Mouse (Mus musculus) left cerebral cortex, postnatal 36 days (tissue): ENCODE measurements around the gene Agbl4. TPM values are rescaled to one million over a fixed set of nuclear protein-coding genes. Genes with fewer than 3 reads are reported as not detected.
A peak's percentile ranks its signal among the peaks of the same experiment; 100 is the strongest.
"Not testable (repeated sequence)": the region's sequence is repeated elsewhere in the genome, so short reads cannot be mapped to it uniquely, and the experiment has no call there.

Experiments
- DNase-seq, 2 experiments: peaks; one replicate each; pipeline ENCODE4 v3.0.0; 2021 to 2022; ENCODE audit warnings: low spot score in 2 of 2, mixed read lengths in 1 of 2
- intact Hi-C: fragments of 180-260 bp; cut with DNase I; formaldehyde crosslinking; loops from one replicate; pipeline ENCODE4 v1.15.1; 2025
- total RNA-seq, 2 experiments: library from RNA; stranded (reverse); gene quantifications; 2 replicates each; pipeline ENCODE4 v1.2.3; 2021

Agbl4 gene
- total RNA-seq, 2 experiments from 2014 or later, result 19.3 to 20.4 TPM

DNA sequence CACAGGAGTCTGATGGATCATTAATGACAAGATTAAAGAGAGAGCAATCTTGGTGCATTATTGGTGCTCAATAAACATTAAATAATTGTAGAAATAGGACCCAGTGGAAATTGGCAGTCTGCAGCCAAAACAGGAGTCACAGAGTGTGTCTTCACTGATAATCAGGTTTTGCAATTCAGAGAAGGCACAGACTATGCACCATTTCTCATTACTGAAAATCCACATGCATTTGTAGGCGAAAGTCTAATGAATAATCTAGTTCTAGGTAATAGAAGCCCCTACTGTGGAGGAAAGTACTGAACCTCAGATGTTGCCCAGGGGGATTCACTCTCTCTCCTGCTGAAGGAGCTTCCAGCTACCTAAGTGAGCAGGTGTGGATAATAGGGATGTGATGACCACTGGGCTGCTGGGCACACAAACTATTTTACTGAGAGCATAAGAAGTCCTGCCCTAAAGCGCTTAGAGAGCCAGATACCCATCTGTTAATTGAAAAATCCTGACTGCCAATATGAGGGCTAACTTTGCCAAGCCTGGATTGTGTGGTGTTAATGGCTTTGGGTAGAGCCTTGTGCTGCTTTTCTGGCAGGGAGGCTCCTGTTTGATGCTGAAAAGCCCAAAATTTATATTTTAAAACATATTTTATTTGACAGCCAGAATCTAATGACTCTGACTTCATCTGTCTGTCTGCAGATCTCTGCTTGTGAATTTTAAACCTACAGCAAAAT lies 482.4 kb downstream of the Agbl4 start:
- DNase-seq, result no peak
- intact Hi-C loops, result no loop called here

DNA sequence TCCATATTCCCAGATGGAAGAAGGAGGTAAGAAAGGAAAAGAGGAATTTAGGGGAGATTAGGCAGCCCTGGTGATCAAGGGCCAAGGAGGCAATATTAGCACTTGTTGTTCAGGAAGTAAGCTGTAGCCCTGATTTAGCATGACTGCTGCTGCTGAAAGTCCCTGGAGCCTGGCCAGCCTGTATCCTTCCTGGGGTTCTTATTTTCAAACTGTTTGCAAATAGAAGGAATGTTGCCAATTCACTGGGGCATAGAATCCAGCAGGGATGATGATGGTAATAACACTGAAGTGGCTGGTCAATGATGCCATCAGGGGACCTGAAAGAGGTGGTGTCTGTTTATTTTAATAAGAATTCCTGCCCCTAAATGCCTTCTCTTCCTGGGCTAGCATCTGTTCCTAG lies 518.6 kb downstream of the Agbl4 start:
- intact Hi-C loops, result loop anchor here (10.0 kb wide), 1 partner anchor 99 kb away; no protein-coding TSS in a partner anchor
- DNase-seq, result peak; percentile 25 to 39

GRCm38 (mm10) chr4:110916565-110916964 lies 519.1 kb downstream of the Agbl4 start:
- DNase-seq, result peak; percentile 83 to 90
- intact Hi-C loops, result loop anchor here (10.0 kb wide), 1 partner anchor 98 kb away; no protein-coding TSS in a partner anchor

DNA sequence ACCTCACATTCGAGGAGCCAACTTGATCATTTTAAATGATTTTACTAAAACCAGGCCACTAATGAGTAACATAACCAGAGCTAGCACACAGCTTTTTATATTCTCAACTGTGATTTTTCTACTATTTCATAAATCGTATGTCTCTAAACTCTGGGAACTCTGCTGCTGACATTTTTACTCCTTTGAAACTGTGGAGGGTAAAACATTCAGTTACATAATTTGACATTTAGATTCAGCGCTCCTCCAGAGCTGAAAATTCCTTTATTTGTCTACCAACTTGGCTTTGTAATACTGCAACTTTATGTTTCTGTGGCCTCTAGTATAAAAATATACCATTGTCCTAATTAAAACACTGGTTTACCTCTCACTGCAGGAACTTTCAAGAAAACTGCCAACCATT lies 523.6 kb downstream of the Agbl4 start:
- intact Hi-C loops, result no loop called here
- no peak for DNase-seq

- peak; percentile 6 to 7 for DNase-seq
- intact Hi-C loops, result no loop called here
Observed at GRCm38 (mm10) chr4:111001641-111002040, 604.2 kb downstream of the Agbl4 start.

DNA sequence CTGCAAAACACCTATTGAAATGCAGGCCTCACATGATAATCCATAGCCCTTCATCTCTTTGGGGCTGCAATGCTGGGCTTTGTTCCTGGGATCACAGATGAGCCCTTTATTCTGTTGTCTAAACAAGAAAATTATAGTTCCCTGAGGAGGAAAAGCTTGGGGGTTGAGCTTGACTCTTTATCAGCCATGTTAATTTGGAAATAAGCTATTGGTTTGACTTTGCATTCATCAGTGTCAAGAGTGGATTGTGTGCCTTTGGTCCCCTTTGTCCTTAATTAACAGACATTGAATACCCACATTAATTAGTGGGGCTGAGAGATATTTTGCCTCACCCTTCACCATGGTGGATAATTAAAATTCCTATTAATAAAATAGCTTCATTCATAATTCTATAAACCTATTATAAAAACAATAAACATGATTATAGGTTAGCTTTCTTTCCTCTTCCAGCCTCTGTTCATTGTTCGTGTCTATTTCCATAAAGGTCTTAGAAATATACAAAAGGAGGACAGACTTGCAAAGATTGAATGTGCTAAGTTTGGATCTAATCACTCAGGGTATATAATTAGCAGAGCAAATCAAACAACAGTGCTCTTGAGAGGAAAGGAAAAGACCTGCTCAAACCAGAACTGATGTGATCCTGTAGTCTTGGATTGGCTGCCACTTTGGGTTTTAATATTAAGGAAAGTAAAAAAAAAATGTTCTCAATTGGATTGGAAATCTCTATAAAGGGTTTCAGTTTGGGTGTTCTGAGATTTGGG lies 607.4 kb downstream of the Agbl4 start:
- no peak for DNase-seq
- intact Hi-C loops, result no loop called here

GRCm38 (mm10) chr4:111019376-111019775 lies 621.9 kb downstream of the Agbl4 start:
- intact Hi-C loops, result loop anchor here (10.0 kb wide), 1 partner anchor 105 kb away; no protein-coding TSS in a partner anchor
- peak; percentile 35 to 52 for DNase-seq

GRCm38 (mm10) chr4:111067330-111067729 lies 669.9 kb downstream of the Agbl4 start:
- intact Hi-C loops, result no loop called here

DNA sequence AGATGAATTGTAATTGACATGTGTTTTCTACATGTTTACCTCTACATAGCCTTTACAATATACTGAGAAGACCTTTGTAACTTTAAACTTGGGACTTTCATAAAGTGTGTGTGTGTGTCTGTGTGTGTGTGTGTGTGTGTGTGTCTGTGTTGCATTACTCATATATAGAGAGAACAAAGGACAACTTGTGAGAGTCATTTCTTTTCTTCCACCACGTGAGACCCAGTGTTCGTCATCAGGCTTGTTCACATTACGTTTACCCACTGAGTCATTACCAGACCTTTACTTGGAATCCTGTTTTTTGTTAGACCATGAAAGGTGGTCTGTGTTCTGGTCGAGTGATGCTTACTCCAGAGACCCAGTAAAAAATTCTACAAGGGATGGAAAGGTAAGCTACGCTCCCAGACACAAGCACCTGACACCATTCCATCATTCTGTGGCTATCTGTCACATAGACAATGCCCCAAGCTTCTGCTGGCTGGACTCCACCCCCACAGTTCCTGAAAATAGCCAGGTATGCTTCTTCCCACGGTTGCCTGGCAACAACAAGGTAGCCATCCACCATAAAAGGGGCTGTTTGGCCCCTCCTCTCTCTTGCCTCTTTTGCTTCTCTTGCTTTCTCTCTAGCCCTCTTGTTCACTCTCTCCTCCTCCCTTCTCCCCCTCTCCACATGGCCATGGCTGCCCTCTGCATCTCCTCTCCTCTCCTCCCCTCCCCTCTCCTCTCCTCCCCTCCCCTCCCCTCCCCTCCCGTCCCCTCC lies 676.5 kb downstream of the Agbl4 start:
- intact Hi-C loops, result no loop called here
- no peak for DNase-seq

More at GRCm38 (mm10) chr4:111067330-111067729, 669.9 kb downstream of the Agbl4 start:
- DNase-seq, result no peak

DNA sequence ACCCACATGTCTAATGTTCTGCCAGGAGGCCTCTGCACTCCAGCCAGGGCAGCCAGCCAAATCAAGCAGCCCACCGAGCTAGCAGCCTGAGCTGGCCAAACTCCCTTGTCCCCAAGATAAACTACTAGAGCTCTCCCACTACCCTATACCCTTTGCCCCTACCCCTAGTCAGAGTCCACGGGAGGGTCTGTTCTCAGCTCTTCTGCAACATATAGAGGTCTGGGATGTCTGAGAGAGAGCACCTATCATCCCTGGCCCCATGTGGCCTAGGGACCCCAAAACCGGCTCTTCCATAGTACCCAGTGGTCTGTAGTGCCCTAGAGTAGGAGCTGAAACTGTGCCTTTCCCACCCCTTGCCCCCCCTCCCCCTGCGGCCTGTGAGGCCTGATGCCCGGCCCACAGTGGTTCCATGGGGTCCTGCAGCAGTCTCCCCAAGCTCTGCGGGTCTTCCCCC lies 677.3 kb downstream of the Agbl4 start:
- no peak for DNase-seq
- intact Hi-C loops, result no loop called here

DNA sequence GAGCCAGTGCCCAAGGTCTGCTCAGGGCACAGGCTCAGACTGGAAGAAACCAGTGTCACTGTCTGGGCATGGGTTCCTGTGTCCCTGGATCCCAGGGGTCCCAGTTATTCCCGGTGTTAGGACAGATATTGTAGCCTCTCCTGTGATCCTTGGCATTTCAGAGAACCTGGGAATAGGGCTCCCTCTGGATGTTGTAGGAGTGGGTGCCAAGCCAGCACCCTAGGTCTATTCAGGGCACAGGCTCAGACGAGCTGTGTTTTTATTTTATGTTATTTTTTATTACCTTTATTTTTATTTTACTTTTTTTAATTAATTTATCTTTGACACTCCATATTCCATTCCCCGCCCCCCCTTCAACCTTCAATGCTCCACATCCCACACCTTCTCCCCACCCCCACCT lies 680.3 kb downstream of the Agbl4 start:
- DNase-seq, result no peak
- intact Hi-C loops, result no loop called here

DNA sequence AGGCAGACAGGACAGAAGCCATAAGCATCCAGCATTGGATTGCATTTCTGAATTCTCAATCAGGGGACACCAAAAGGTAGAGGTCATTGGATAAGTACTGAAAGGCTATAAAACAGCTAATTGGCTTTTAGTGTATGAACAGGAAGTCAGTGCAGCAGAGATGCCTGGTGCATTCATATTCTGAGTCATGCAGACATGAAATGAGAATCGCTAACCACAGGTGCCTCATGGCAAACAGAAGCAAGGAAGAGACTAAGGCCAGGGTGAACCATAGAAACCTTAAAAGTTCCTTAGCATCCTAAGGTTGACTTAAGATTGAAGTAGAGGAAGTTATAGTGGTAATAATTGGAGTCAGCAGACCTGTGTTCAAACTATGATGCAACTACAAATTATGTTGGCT lies 687.9 kb downstream of the Agbl4 start:
- no peak for DNase-seq
- intact Hi-C loops, result no loop called here

DNA sequence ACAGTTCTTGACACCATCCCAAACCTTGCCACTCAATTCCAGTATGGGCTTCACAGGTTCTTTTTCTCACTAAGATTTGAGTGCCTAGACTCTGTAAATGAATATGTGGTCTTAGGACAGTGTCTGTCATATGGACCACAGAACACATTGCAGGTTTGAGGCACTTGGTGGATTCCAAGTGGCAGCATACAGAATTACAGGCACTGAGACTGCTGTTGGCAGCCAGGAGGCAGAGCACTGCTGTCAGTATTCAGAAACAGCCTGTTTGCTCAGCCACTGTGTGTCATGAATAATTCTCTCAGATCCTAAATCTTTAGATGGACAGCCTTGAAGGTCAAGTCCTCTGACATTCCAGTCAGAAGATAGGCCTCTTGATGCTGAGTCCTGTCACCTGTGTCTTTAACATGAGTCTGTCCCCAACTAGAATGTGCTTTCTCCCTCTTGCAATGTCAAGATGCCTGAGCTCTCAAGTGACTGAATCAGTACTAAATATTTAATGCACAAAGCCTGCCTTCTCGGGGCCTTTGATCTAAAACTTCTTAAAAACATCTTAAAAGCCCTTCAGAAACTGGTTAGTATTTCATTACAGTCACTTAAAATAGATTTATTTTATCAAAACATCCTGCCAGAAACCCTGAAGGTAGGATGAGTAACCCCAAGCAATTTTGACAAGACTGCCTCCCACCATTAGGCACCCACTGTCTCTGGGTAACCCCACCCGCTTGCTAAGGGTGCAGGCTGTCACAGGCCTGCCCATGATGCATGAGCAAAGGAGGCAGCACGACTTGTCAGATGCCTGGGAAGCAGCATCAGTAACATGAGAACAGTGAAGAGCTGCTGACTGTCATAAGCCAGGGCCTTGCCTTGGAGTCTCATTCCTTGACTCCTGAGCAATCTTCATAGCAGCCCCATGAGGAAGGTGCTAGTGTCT lies 739.0 kb downstream of the Agbl4 start:
- intact Hi-C loops, result no loop called here
- DNase-seq, result no peak

- DNase-seq, result no peak
- intact Hi-C loops, result no loop called here
Observed at GRCm38 (mm10) chr4:111147748-111148147, 750.3 kb downstream of the Agbl4 start.

- no peak for DNase-seq
- intact Hi-C loops, result no loop called here
Observed at GRCm38 (mm10) chr4:111155859-111156258, 758.4 kb downstream of the Agbl4 start.

DNA sequence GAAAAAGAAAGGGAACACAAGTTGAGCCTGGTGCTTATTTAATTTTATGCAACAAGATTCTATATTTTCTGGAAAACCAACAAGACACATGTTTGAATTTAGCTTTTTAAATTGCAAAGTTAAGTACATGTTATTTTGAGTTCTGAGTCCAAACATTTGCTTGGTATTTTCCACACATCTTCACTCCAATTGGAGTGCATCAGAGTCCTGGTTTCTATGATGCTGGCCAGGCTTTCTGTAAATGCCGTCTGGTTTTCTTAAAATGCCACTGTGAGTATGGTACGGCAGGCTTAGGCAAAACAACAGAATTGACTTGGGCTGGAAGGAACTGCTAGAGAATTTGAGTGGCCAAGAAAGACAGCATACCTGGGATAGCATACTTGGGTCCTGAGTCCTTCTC lies 784.0 kb downstream of the Agbl4 start:
- DNase-seq, result no peak
- intact Hi-C loops, result no loop called here

DNA sequence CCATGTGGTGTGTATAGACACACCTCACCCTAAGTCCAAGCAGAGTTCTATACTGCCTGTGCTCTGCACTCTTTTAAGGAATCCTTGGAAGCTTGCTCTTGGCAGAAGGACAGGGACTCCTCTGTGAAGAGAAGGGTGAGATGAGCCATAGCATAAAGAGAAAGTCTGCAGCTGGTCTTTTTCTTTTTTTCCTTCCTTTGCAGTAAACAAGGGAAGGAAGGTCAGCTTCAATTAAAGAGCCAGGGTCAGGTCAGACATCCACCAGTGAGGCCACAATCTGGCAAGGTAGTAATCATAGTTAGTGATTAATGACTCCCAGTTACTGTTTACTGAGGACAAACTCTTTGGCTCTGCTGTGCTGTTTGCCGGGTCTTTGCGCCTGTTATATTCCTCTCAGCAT lies 802.6 kb downstream of the Agbl4 start:
- intact Hi-C loops, result no loop called here
- no peak for DNase-seq

DNA sequence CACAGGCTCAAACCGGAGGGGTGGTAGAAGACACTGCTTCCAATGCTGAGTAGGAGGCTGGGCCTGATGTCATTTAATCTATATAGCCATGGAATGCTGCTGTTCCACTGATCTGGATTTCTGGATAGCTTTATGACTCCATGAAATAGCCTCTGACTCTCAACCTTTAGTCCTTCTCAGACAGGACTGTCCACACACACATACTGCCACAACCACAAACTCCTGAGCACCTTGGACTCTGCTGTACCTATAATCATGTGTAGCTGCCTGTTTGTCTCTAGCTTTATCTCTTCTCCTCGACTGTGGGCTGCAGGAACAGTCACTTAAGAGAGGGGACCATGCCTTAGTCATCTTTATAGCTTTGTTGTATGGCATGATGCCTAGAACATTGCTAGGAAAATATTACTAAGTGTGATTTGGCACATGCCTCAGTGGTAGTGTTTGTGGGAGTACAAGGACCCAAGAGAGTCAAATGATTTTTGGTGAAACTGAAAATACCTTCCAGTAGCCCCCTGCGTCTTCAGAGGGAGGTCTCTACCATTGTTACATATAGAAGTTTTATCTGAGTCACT lies 817.8 kb downstream of the Agbl4 start:
- intact Hi-C loops, result no loop called here
- peak; percentile 9 to 15 for DNase-seq

DNA sequence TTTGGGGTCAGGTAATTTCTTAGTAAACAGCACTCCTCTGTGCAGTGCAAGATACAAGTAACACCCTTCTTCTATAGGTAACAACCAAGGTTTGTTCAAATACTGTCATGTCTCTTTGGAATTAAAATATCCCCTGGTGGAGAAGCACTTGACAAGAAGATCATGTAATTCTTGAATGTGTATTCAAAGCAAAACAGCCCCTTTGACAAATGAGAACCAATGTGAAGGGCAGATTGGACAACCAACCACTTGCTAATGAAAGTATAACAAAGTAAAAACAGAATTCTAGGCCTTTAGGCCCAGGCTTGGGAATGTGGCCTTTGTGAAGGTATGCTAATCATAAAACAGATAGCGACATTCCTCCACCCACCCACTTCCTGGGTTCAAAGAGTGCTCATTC lies 821.6 kb downstream of the Agbl4 start:
- DNase-seq, intact Hi-C loops: not testable (repeated sequence)
